Mouse (Mus musculus): ENCODE data around the gene Cabp1.

- TF ChIP-seq CTCF (IDR thresholded peaks at IDR 0.05; ENCODE audit: extremely low read depth, insufficient read length, insufficient replicate concordance, low read depth, low read length) (no peak), POLR2A (IDR thresholded peaks at IDR 0.05; ENCODE audit: low read depth, low read length) (no peak)
Observed at GRCm38 (mm10) chr5:115145253-115145968, 48.8 kb downstream of the Cabp1 start.

All from small intestine, adult 2 months (tissue).